Mouse (Mus musculus) CH12.LX (cell line): ENCODE measurements at regions not wholly inside any gene's neighbourhood (a gene's known extent, or its start where the extent isn't known, plus 50 kb on each side); places are given as distances from the start of the nearest gene placed in this dataset.

Experiments used
- DNase-seq: peaks from one replicate; pipeline ENCODE4 v3.0.0-alpha.2; 2013; ENCODE audit errors: extremely low read depth
- H3K27ac ChIP-seq: 2 replicates; pipeline ENCODE4 v1.5.1; 2012; ENCODE audit warnings: low read depth, mild to moderate bottlenecking, control low read depth, moderate library complexity; ENCODE audit not compliant: insufficient read depth
- H3K27me3 ChIP-seq: replicated peaks from 2 replicates; pipeline ENCODE3; 2012; ENCODE audit warnings: inconsistent platforms
- H3K36me3 ChIP-seq, 2 experiments: replicated peaks in 1 of 2; 2 replicates each; pipeline versions ENCODE3 to v1.6.1; 2012; ENCODE audit warnings: inconsistent platforms in 1 of 2, low read length in 1 of 2, mild to moderate bottlenecking in 1 of 2, mixed read lengths in 1 of 2, moderate library complexity in 1 of 2; ENCODE audit not compliant: control insufficient read depth in 1 of 2, insufficient read depth in 1 of 2
- H3K4me1 ChIP-seq, 2 experiments: 2 replicates each; pipeline ENCODE4 v1.6.1; 2012; ENCODE audit warnings: inconsistent platforms in 1 of 2, moderate library complexity in 1 of 2; ENCODE audit not compliant: insufficient read depth in 2 of 2, control insufficient read depth in 1 of 2
- H3K4me2 ChIP-seq: 2 replicates; pipeline ENCODE4 v1.6.1; 2012; ENCODE audit warnings: low read depth, mild to moderate bottlenecking, control low read depth; ENCODE audit not compliant: poor library complexity, insufficient read depth, severe bottlenecking
- H3K4me3 ChIP-seq, 3 experiments: fragments of 150-350 bp in 1 of 3; sonication (generic) in 1 of 3; replicated peaks in 1 of 3; 2 replicates each; pipeline versions ENCODE3 to v1.5.1; 2011 to 2012; ENCODE audit warnings: low read depth in 2 of 3, low read length in 2 of 3, mild to moderate bottlenecking in 2 of 3, moderate library complexity in 2 of 3, control low read depth in 1 of 3, improper control_type of control experiment in 1 of 3, inconsistent platforms in 1 of 3, mixed read lengths in 1 of 3; ENCODE audit not compliant: poor library complexity in 1 of 3
- H3K79me2 ChIP-seq: replicated peaks from 2 replicates; pipeline ENCODE4 v1.6.1; 2012; ENCODE audit warnings: mild to moderate bottlenecking, moderate library complexity; ENCODE audit not compliant: control insufficient read depth, poor library complexity, insufficient read depth, severe bottlenecking; ENCODE audit errors: extremely low read depth
- H3K9ac ChIP-seq: 2 replicates; pipeline ENCODE4 v1.6.1; 2012; ENCODE audit warnings: low read depth, mild to moderate bottlenecking, control low read depth, moderate library complexity; ENCODE audit not compliant: insufficient read depth
- H3K9me3 ChIP-seq: replicated peaks from 2 replicates; pipeline ENCODE3; 2012; ENCODE audit warnings: low read length, inconsistent platforms, mixed read lengths
- CTCF ChIP-seq, 2 experiments: IDR thresholded peaks in 1 of 2; conservative IDR thresholded peaks in 1 of 2; 2 replicates each; pipeline ENCODE4 v1.5.1; 2011 to 2012; ENCODE audit warnings: low read depth in 2 of 2, low read length in 2 of 2, improper control_type of control experiment in 1 of 2, inconsistent platforms in 1 of 2, mild to moderate bottlenecking in 1 of 2, moderate library complexity in 1 of 2
- E2F4 ChIP-seq: IDR thresholded peaks from 2 replicates; pipeline ENCODE4 v1.6.1; 2011; ENCODE audit warnings: low read depth, low read length, improper control_type of control experiment; ENCODE audit not compliant: insufficient replicate concordance
- ELF1 ChIP-seq: IDR thresholded peaks from 2 replicates; pipeline ENCODE4 v1.6.1; 2014; ENCODE audit warnings: low read depth, mild to moderate bottlenecking, inconsistent platforms, low read length, improper control_type of control experiment
- HCFC1 ChIP-seq: IDR thresholded peaks from 2 replicates; pipeline ENCODE4 v1.6.1; 2012; ENCODE audit warnings: low read depth, mild to moderate bottlenecking, inconsistent platforms, low read length, improper control_type of control experiment
- JUN ChIP-seq: IDR thresholded peaks from 2 replicates; pipeline ENCODE4 v1.6.1; 2011; ENCODE audit warnings: low read depth, mild to moderate bottlenecking, low read length, improper control_type of control experiment, moderate library complexity; ENCODE audit not compliant: insufficient read depth
- JUND ChIP-seq: conservative IDR thresholded peaks from 2 replicates; pipeline ENCODE4 v1.6.1; 2011; ENCODE audit warnings: low read depth, low read length, improper control_type of control experiment
- MEF2A ChIP-seq: IDR thresholded peaks from 2 replicates; pipeline ENCODE4 v1.6.1; 2014; ENCODE audit warnings: low read depth, mild to moderate bottlenecking, inconsistent platforms, low read length, improper control_type of control experiment, borderline replicate concordance
- MXI1 ChIP-seq: IDR thresholded peaks from 2 replicates; pipeline ENCODE4 v1.6.1; 2011; ENCODE audit warnings: mild to moderate bottlenecking, low read depth, low read length, improper control_type of control experiment
- NELFE ChIP-seq: IDR thresholded peaks from 2 replicates; pipeline ENCODE4 v1.6.1; 2011; ENCODE audit warnings: low read depth, low read length, improper control_type of control experiment
- NRF1 ChIP-seq: IDR thresholded peaks from 2 replicates; pipeline ENCODE4 v1.6.1; 2014; ENCODE audit warnings: low read depth, mild to moderate bottlenecking, inconsistent platforms, low read length, improper control_type of control experiment, moderate library complexity
- PAX5 ChIP-seq: IDR thresholded peaks from 2 replicates; pipeline ENCODE4 v1.6.1; 2012; ENCODE audit warnings: low read length, inconsistent platforms, mixed read lengths
- POLR2A ChIP-seq: IDR thresholded peaks from 2 replicates; pipeline ENCODE4 v1.6.1; 2011; ENCODE audit warnings: low read depth, mild to moderate bottlenecking, improper control_type of control experiment, low read length
- RAD21 ChIP-seq: IDR thresholded peaks from 2 replicates; pipeline ENCODE4 v1.6.1; 2011; ENCODE audit warnings: low read depth, mild to moderate bottlenecking, low read length, improper control_type of control experiment, moderate library complexity
- RCOR1 ChIP-seq: conservative IDR thresholded peaks from 2 replicates; pipeline ENCODE4 v1.6.1; 2012; ENCODE audit warnings: low read depth, mild to moderate bottlenecking, inconsistent platforms, low read length, improper control_type of control experiment
- TCF12 ChIP-seq: IDR thresholded peaks from 2 replicates; pipeline ENCODE4 v1.6.1; 2014; ENCODE audit warnings: low read depth, mild to moderate bottlenecking, inconsistent platforms, low read length, improper control_type of control experiment
- ZC3H11A ChIP-seq: IDR thresholded peaks from 2 replicates; pipeline ENCODE4 v1.6.1; 2012; ENCODE audit warnings: low read depth, mild to moderate bottlenecking, inconsistent platforms, low read length, improper control_type of control experiment
- ZMIZ1 ChIP-seq: IDR thresholded peaks from 2 replicates; pipeline ENCODE4 v1.6.1; 2012; ENCODE audit warnings: low read depth, mild to moderate bottlenecking, inconsistent platforms, low read length, improper control_type of control experiment
- ZNF384 ChIP-seq: IDR thresholded peaks from 2 replicates; pipeline ENCODE4 v1.6.1; 2012; ENCODE audit warnings: low read depth, low read length, improper control_type of control experiment, inconsistent platforms
- dilution Hi-C: fragments of 300-500 bp; cut with MboI; formaldehyde crosslinking; loops from 2 replicates; pipeline ENCODE4 v1.14.3; 2020; ENCODE audit warnings: low sequenced_read_pairs; ENCODE audit not compliant: extremely low pct_unique_long_range_greater_than_20kb, extremely low pct_ligation_motif_present
- in situ Hi-C: fragments of 300-500 bp; cut with MboI; formaldehyde crosslinking; loops from 3 replicates; pipeline ENCODE4 v1.14.3; 2019; ENCODE audit warnings: low sequenced_read_pairs, low pct_ligation_motif_present, low pct_unique_long_range_greater_than_20kb, mixed read lengths

DNA sequence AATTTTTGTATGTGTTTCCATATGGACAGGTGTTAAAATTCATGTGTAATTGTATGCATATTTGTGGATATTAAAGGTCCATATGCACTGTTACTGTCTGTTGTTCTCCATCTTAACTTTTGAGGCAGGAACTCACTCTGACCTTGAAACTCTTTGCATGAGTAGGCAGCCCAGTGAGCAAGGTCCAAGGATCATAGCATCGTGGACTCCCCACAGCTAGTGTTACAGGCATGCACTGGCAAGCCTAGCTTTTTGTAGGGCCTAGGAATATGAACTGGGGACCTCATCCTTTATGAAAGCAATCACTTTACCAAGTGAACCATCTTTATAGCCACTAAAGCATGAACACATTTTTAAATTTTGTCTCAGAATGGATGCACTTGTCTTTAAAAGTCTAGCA, 817.6 kb downstream of the Flrt2 start:
- H3K9ac ChIP-seq = no peak overlapping the region
- no peak overlapping the region for H3K4me2 ChIP-seq
- no peaks in the 10 kb centered on the region for H3K4me1 ChIP-seq
- DNase-seq = no peak
- dilution Hi-C loops = no loop called here
- H3K9me3 ChIP-seq = peaks cover 4% of the 10 kb centered on the region
- no peaks in the 10 kb centered on the region for H3K36me3 ChIP-seq
- TF ChIP-seq MXI1 (no peak), ZNF384 (no peak), ELF1 (no peak), HCFC1 (no peak), JUN (no peak), E2F4 (no peak), MEF2A (no peak), ZC3H11A (no peak), NELFE (no peak), TCF12 (no peak), RAD21 (no peak), JUND (no peak), NRF1 (no peak), ZMIZ1 (no peak)
- no peaks in the 10 kb centered on the region for H3K27me3 ChIP-seq
- H3K79me2 ChIP-seq = no peaks in the 10 kb centered on the region
- H3K27ac ChIP-seq = no peak overlapping the region
- H3K4me3 ChIP-seq = no peak overlapping the region
- in situ Hi-C loops = no loop called here

DNA sequence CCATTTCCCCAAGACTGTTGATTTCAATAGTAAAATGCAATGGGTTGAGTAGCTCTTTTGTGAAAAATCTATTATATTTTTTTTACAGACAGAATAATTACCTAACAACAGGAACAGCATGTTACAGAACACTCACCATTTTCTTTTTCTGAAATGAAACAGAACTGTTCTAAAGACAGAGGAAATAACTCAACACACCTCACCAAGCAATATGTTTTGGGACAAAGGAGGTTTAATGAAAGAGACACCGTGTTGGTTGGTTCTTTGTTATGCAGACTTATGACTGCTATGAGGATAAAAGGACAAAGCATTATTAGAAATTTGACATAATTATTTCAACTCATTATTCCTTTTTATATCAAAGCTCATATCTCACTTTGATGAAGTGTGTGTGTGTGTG, 866.8 kb downstream of the Flrt2 start:
- Histone ChIP-seq H3K4me1 (no peaks in the 10 kb centered on the region), H3K9me3 (no peaks in the 10 kb centered on the region), H3K79me2 (no peaks in the 10 kb centered on the region), H3K9ac (no peak overlapping the region), H3K4me2 (no peak overlapping the region), H3K4me3 (no peak overlapping the region), H3K27me3 (no peaks in the 10 kb centered on the region), H3K27ac (no peak overlapping the region), H3K36me3 (no peaks in the 10 kb centered on the region)
- in situ Hi-C loops (no loop called here), dilution Hi-C loops (no loop called here)
- no peak for TF ChIP-seq CTCF (conservative IDR thresholded peaks at IDR 0.05 in 1 of 2, IDR thresholded peaks at IDR 0.05 in 1 of 2; ENCODE audit: low read depth in 2 of 2, low read length in 2 of 2)
- no peak for TF ChIP-seq ZC3H11A
- TF ChIP-seq PAX5 = no peak
- DNase-seq = no peak

DNA sequence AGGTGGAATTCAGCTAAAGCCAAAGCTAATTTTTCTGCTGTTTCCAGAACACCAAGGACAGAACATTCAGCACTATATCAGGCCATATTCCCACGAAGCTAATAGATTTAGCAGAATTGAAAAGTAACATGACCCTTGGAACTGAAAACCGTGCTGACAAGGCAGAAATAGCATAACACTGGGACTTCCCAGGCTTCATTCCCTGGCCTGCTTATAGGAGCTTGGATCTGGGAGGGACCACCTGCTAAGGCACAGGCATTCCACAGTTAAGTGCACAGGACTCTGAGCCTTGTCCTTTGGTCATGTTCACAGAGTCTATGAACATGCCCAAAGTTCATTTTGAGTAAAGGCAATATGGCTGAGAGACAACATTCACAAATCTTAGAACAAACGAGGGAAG, 902.8 kb downstream of the Flrt2 start:
- no peak overlapping the region for H3K9ac ChIP-seq
- in situ Hi-C loops = no loop called here
- no peak overlapping the region for H3K4me3 ChIP-seq
- no peaks in the 10 kb centered on the region for H3K9me3 ChIP-seq
- DNase-seq = no peak
- no peak overlapping the region for H3K4me2 ChIP-seq
- H3K27ac ChIP-seq = no peak overlapping the region
- H3K79me2 ChIP-seq = no peaks in the 10 kb centered on the region
- no peaks in the 10 kb centered on the region for H3K4me1 ChIP-seq
- TF ChIP-seq TCF12 = no peak
- no peak for TF ChIP-seq ZC3H11A
- TF ChIP-seq RCOR1 = no peak
- TF ChIP-seq POLR2A = no peak
- TF ChIP-seq JUND = no peak
- dilution Hi-C loops = no loop called here
- no peaks in the 10 kb centered on the region for H3K27me3 ChIP-seq
- H3K36me3 ChIP-seq = no peaks in the 10 kb centered on the region
